Mouse (Mus musculus): ENCODE data around the gene Slc6a13. TPM values are rescaled to one million over a fixed set of nuclear protein-coding genes. Genes with fewer than 3 reads are reported as not detected.

Slc6a13 gene
- polyA plus RNA-seq, 1 experiment from 2014 or later: 2.8 TPM

DNA sequence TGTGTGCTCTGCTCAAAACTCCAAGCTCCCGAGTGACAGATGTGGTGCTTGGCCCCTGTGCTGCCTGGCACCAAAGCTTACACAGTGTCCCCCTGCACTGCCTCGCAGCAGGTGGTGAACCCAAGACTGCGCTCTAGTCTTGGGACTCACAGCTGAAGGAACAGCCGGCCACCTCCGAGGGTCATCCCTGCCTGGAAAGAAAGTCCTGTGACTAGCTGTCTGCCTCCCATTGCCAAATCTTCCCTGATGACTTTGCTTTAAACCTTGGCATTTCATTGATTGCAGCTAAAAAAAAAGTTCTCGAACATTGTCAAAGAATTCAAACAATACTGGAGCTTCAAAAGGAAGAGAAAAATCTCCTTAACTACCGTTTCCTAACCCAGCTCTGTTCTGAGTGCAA lies 710 bp upstream of the Slc6a13 start:
- WGBS: 56% methylated on average over 7 of the region's 7 CpGs
- no peaks in the 10 kb centered on the region for H3K27me3 ChIP-seq

DNA sequence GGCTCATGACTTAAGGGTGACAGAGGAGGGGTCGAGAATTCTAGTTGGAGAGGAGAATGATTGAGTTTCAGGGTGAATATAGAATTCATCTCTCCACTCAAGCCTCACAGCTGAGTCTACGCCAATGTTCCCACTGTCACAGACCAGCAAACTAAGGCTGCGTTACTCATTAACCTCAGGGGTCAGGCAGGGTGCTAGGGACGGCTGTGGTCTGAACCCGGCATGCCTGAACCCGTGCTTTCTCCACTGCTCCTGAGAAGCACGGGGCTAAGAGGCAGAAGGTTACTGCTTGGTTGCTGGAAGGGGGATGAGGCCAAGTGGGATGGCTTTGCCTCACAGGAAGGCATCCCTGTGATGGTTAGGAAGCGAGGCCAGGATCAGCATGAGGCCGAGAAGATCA lies 477 bp downstream of the Slc6a13 start:
- H3K4me3 ChIP-seq: no peak overlapping the region

More for the DNA sequence above, 710 bp upstream of the Slc6a13 start:
- no peak overlapping the region for H3K27ac ChIP-seq
- no peak overlapping the region for H3K4me3 ChIP-seq
- no peak overlapping the region for H3K4me2 ChIP-seq (replicated peaks)
- peaks cover 11% of the 10 kb centered on the region; the same call in 1 of the 2 replicates for H3K4me1 ChIP-seq
- H3K36me3 ChIP-seq: no peaks in the 10 kb centered on the region
- H3K9me3 ChIP-seq: no peaks in the 10 kb centered on the region
- H3K9ac ChIP-seq: no peak overlapping the region
- ATAC-seq (ENCODE audit: insufficient number of reproducible peaks, insufficient read depth, low FRiP score, low TSS enrichment): no peak

DNA sequence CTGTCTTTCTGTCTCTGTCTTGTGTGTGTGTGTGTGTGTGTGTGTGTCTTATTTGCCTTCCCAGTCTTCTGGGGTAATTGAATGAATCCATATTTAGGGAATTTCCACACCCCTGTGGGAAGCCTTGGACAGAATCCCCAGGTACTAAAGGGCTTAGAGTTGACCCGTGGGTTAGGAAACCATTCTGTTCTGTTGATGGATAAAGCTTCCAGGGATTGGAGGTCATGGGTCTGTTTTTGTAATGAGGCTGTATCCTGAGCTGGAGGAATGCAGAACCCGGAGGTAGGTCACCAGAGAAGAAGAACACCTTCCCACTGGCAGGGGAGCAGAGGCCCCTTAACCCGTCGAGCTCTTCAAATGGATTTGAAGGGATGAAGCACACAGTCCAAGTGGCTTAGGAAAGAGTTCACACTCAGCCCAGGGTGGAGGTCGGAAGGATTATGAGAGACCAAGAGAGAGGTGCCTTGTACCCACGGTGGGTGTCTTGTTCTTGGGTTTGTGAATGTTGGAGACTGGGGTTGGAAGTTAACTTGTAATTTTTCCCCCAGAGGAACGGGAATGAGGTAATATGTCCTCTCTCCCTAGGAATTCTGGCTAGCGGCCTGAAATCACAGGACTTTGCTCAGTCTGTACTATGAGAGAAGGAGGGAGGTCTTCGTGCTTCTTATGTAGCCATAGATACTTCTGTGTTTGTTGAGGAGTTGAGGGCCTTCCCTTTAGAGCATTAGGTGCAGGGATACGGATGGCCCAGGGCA lies 3.6 kb downstream of the Slc6a13 start:
- peaks cover 11% of the 10 kb centered on the region; the same call in 1 of the 2 replicates for H3K4me1 ChIP-seq
- no peaks in the 10 kb centered on the region for H3K9me3 ChIP-seq
- no peak for ATAC-seq (ENCODE audit: insufficient number of reproducible peaks, insufficient read depth, low FRiP score, low TSS enrichment)
- H3K4me2 ChIP-seq (replicated peaks): no peak overlapping the region
- no peak overlapping the region for H3K4me3 ChIP-seq
- H3K27me3 ChIP-seq: no peaks in the 10 kb centered on the region
- no peak overlapping the region for H3K27ac ChIP-seq
- H3K36me3 ChIP-seq: no peaks in the 10 kb centered on the region
- WGBS: 64% methylated on average over 10 of the region's 10 CpGs
- no peak overlapping the region for H3K9ac ChIP-seq

More for the DNA sequence above, 477 bp downstream of the Slc6a13 start:
- H3K9ac ChIP-seq: no peak overlapping the region
- ATAC-seq (ENCODE audit: insufficient number of reproducible peaks, insufficient read depth, low FRiP score, low TSS enrichment): no peak
- H3K27me3 ChIP-seq: no peaks in the 10 kb centered on the region
- no peaks in the 10 kb centered on the region for H3K36me3 ChIP-seq
- WGBS: 44% methylated on average over 9 of the region's 9 CpGs
- no peak overlapping the region for H3K27ac ChIP-seq
- H3K9me3 ChIP-seq: no peaks in the 10 kb centered on the region
- H3K4me1 ChIP-seq: peaks cover 11% of the 10 kb centered on the region; the same call in 1 of the 2 replicates
- H3K4me2 ChIP-seq (replicated peaks): peak overlapping the region; percentile 29; the same call in 1 of the 2 replicates

DNA sequence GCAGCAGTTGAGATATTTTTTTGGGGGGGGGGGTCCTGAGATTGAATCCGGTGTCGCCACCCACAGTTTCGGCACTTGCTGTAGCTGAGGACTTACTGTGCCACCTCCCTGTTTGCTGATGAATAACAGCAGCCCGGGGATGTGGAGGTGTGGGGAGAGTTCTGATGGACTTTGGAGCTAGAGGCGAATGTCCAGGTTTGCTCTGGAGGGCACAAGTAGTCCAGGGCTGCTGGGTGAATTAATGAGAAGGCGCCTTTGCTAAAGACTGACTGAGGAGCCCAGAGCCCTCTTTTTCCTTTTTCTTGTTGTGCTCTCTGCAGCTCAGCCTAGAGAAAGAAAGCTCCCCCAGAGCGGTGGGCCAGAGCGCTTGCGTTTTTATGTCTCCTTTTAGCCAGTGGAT lies 4.6 kb downstream of the Slc6a13 start:
- no peak for ATAC-seq (ENCODE audit: insufficient number of reproducible peaks, insufficient read depth, low FRiP score, low TSS enrichment)
- H3K4me2 ChIP-seq (replicated peaks): no peak overlapping the region
- H3K27me3 ChIP-seq: no peaks in the 10 kb centered on the region
- WGBS: 79% methylated on average over 9 of the region's 9 CpGs
- peaks cover 10% of the 10 kb centered on the region; the same call in 1 of the 2 replicates for H3K4me1 ChIP-seq
- H3K36me3 ChIP-seq: no peaks in the 10 kb centered on the region
- H3K9ac ChIP-seq: no peak overlapping the region
- no peak overlapping the region for H3K4me3 ChIP-seq
- H3K9me3 ChIP-seq: no peaks in the 10 kb centered on the region
- no peak overlapping the region for H3K27ac ChIP-seq

DNA sequence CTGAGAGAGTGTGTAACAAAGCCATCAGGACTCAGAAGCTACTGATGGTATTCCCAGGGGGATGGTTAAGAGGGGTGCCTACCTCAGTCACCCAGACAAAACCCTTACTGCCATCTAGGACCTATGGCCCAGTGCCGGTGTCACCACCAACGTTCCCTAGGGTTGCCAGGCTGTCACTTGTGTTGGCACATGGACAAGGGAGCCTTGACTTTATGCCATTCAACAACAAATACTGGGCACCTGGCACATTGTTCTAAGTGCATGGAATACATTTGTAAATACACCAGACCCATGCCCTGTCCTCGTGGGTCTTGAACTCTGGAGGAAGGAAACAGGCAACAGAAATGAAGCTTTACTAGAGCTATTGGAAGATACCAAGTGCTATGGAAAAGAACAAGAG lies 5.5 kb downstream of the Slc6a13 start:
- no peak overlapping the region for H3K27ac ChIP-seq
- H3K9ac ChIP-seq: no peak overlapping the region
- H3K4me1 ChIP-seq: peaks cover under 1% of the 10 kb centered on the region; the same call in 1 of the 2 replicates
- H3K4me2 ChIP-seq (replicated peaks): no peak overlapping the region
- H3K9me3 ChIP-seq: no peaks in the 10 kb centered on the region
- 90% methylated on average over 3 of the region's 3 CpGs for WGBS
- ATAC-seq (ENCODE audit: insufficient number of reproducible peaks, insufficient read depth, low FRiP score, low TSS enrichment): no peak; the same call in 1 of the 2 replicates
- H3K4me3 ChIP-seq: no peak overlapping the region
- no peaks in the 10 kb centered on the region for H3K36me3 ChIP-seq
- no peaks in the 10 kb centered on the region for H3K27me3 ChIP-seq

DNA sequence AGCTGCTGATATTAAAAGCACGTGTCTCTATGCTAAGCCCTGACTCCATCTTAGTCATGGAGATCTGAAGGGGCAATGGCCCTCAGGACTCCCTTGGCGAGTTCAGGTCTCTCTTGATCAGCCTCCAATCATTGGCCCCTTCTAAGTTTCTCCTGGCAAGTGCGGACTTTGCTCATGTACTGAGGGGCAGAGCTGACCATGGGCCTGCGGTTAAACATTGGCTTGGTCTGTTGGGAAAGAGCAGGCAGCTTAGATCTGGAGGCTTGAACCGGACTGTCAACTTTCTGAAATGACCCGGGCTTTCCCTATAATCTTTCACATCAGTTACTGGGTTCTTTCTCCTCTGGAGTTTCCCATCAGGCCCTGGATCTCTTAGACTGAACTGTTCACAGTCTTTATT lies 11.0 kb downstream of the Slc6a13 start:
- Histone ChIP-seq H3K36me3 (no peaks in the 10 kb centered on the region), H3K27me3 (no peaks in the 10 kb centered on the region), H3K4me2 (replicated peaks) (no peak overlapping the region), H3K4me3 (no peak overlapping the region), H3K9ac (no peak overlapping the region), H3K9me3 (no peaks in the 10 kb centered on the region), H3K27ac (no peak overlapping the region), H3K4me1 (no peaks in the 10 kb centered on the region)
- WGBS: 80% methylated on average over 6 of the region's 6 CpGs
- no peak for ATAC-seq (ENCODE audit: insufficient number of reproducible peaks, insufficient read depth, low FRiP score, low TSS enrichment)

DNA sequence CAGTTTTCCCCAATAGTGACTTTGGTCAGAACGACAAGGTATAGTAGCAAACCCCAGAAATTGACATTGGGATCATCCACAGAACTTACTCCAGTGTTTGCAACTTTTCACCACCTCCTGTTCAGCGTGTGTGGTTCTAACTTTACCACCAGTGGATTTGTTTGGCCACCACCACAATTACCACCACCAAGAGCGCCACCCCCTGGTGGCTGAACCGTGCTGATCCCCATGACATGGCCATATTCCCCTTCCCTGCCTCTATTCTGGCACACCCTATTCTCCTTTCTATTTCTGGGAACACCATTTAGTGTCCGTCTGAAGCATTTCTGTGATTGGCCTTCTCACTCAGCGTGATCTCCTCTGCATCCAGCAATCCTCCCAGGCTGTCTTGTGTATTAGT lies 19.1 kb downstream of the Slc6a13 start:
- Histone ChIP-seq H3K27ac (no peak overlapping the region), H3K9ac (no peak overlapping the region), H3K27me3 (no peaks in the 10 kb centered on the region), H3K4me1 (no peaks in the 10 kb centered on the region), H3K36me3 (no peaks in the 10 kb centered on the region), H3K4me3 (no peak overlapping the region), H3K4me2 (replicated peaks) (no peak overlapping the region), H3K9me3 (no peaks in the 10 kb centered on the region)
- ATAC-seq (ENCODE audit: insufficient number of reproducible peaks, insufficient read depth, low FRiP score, low TSS enrichment): no peak
- 67% methylated on average over 6 of the region's 6 CpGs for WGBS

DNA sequence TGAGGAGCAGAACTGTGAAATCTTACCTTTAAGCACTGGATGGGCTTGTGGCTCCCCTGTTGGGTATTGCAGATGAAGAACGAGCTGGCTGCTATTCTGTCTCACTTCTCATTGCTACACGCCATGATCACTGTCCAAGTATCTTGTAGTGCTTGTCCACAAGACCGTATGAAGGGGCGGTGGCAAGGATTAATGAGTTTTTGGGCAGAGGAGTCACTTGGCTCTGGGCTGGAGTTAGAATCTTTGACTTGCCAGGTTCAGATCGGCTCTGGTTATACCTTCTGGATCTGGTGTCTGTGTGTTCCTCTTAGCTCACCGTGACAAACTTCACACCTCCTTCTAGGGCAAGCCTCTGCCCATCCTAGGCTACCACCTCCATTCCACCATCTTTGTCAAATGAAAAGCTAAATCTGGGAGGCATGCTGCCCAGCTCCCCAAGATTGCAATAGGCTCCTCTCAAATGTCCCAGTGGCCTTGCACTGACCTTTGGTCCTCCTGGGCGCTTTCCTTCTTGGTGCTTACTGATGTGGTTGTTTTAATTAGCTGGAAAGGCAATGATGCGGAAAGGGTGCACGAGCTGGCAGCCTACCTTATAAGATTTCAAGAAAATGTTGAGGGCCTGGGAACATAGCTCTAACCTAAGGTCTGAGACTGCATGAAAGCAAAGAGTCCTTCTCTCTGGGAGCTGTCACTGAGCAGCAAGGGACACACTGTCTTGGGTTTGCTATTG lies 22.5 kb downstream of the Slc6a13 start:
- H3K9ac ChIP-seq: no peak overlapping the region
- ATAC-seq (ENCODE audit: insufficient number of reproducible peaks, insufficient read depth, low FRiP score, low TSS enrichment): no peak
- 0 out of 2 replicates have a peak, but pooled peaks cover 3% of the 10 kb centered on the region for H3K27me3 ChIP-seq
- 81% methylated on average over 9 of the region's 9 CpGs for WGBS
- H3K4me2 ChIP-seq (replicated peaks): no peak overlapping the region
- no peak overlapping the region for H3K4me3 ChIP-seq
- H3K27ac ChIP-seq: no peak overlapping the region
- H3K9me3 ChIP-seq: no peaks in the 10 kb centered on the region
- no peaks in the 10 kb centered on the region for H3K36me3 ChIP-seq
- no peaks in the 10 kb centered on the region for H3K4me1 ChIP-seq

DNA sequence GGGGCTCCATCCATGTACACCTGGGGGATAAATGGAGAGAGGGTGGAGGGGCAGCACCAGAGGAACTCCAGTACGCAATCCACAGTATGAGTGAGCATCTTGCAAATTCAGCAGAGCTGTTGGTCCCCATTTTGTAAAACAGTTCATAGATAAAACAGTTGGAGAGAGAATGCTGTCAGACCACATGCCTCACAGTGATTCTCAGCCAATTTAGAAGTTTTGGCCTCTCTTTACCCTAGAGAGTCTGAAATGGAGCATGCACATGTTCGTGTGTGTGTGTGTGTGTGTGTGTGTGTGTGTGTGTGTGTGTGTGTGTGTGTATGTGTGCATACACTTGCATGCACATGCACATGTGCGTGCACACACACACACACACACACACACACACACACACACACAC lies 25.3 kb downstream of the Slc6a13 start:
- Histone ChIP-seq H3K36me3 (no peaks in the 10 kb centered on the region), H3K4me3 (no peak overlapping the region), H3K4me2 (replicated peaks) (no peak overlapping the region), H3K4me1 (peaks cover 6% of the 10 kb centered on the region), H3K9ac (no peak overlapping the region), H3K27ac (no peak overlapping the region), H3K9me3 (no peaks in the 10 kb centered on the region), H3K27me3 (0 out of 2 replicates have a peak, but pooled peaks cover 3% of the 10 kb centered on the region)
- ATAC-seq (ENCODE audit: insufficient number of reproducible peaks, insufficient read depth, low FRiP score, low TSS enrichment): no peak
- WGBS: 79% methylated on average over 2 of the region's 3 CpGs

DNA sequence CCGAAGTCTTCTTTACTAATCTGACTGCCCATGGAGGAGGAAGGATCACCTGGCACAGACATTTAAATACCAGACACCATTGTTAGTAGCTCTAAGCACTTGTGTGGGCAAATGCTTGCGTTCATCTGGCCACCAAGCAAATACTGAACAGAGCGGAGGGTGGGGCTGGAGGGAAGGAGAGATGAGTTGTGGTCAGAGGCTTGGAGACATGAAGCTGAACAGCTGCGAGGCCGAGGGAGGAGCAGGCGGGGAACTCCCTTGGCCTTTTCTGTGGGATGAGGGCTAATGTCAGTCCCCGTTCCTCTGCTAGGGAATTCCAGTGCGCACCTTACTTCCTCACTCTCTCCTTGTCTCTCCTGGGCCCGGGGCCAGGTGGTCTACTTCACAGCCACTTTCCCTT lies 25.7 kb downstream of the Slc6a13 start:
- H3K9me3 ChIP-seq: no peaks in the 10 kb centered on the region
- no peak overlapping the region for H3K4me3 ChIP-seq
- H3K4me1 ChIP-seq: peaks cover 6% of the 10 kb centered on the region
- 72% methylated on average over 9 of the region's 9 CpGs for WGBS
- H3K36me3 ChIP-seq: no peaks in the 10 kb centered on the region
- H3K27ac ChIP-seq: no peak overlapping the region
- 0 out of 2 replicates have a peak, but pooled peaks cover 3% of the 10 kb centered on the region for H3K27me3 ChIP-seq
- H3K9ac ChIP-seq: no peak overlapping the region
- no peak overlapping the region for H3K4me2 ChIP-seq (replicated peaks)
- ATAC-seq (ENCODE audit: insufficient number of reproducible peaks, insufficient read depth, low FRiP score, low TSS enrichment): no peak

DNA sequence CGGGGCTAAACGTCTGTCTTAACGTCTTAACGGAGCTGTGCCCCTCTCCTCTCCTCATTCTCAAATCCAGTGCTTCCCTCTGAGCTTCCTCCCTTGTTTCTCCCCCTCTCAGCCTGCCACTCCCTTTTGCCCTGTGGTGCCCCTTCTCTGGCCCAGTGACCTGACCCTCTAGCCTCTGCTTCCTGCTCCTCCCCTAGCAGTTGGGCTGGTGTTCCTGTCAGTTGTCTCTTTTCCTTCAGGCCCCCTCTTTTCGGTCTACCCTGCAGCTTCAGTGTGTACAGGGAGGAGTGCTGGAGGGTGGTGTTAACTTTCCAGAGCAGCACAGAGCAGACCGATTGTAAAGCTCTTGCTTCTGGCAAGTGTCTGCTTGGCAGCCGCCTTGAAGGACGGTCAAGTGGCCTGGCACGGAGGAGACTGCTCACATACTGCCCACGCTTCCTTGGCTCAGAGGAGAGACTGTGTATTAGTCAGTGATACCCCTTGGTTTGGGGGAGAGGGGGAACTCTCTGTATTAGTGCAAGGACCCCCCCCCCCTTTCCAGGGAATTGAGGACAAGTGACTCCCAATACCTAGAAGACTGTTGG lies 26.6 kb downstream of the Slc6a13 start:
- H3K9ac ChIP-seq: no peak overlapping the region
- H3K4me1 ChIP-seq: peaks cover 6% of the 10 kb centered on the region
- H3K27me3 ChIP-seq: 0 out of 2 replicates have a peak, but pooled peaks cover 3% of the 10 kb centered on the region
- no peak overlapping the region for H3K4me3 ChIP-seq
- H3K4me2 ChIP-seq (replicated peaks): no peak overlapping the region
- no peak for ATAC-seq (ENCODE audit: insufficient number of reproducible peaks, insufficient read depth, low FRiP score, low TSS enrichment)
- no peaks in the 10 kb centered on the region for H3K9me3 ChIP-seq
- H3K36me3 ChIP-seq: no peaks in the 10 kb centered on the region
- no peak overlapping the region for H3K27ac ChIP-seq
- WGBS: 27% methylated on average over 10 of the region's 10 CpGs
